Mouse (Mus musculus) midbrain, embryonic 10.5 days (tissue): ENCODE data around the gene Tmem235. TPM values are rescaled to one million over a fixed set of nuclear protein-coding genes. Genes with fewer than 3 reads are reported as not detected.
"Not testable (repeated sequence)": the region's sequence is repeated elsewhere in the genome, so short reads cannot be mapped to it uniquely, and the experiment has no call there.

Source experiments
- DNase-seq: peaks from one replicate; pipeline ENCODE4 v3.0.0-alpha.2; 2017; ENCODE audit warnings: low spot score
- H3K27ac ChIP-seq: fragments of 300-500 bp; sonication (generic); replicated peaks from 2 replicates; pipeline ENCODE4 v1.5.1; 2016; ENCODE audit warnings: mild to moderate bottlenecking
- H3K27me3 ChIP-seq: fragments of 300-500 bp; sonication (generic); 2 replicates; pipeline ENCODE4 v1.6.1; 2016; ENCODE audit warnings: low read depth, mild to moderate bottlenecking; ENCODE audit not compliant: poor library complexity, severe bottlenecking
- H3K36me3 ChIP-seq: fragments of 300-500 bp; sonication (generic); 2 replicates; pipeline ENCODE4 v1.6.1; 2016; ENCODE audit warnings: mild to moderate bottlenecking, moderate library complexity
- H3K4me1 ChIP-seq: fragments of 300-500 bp; sonication (generic); 2 replicates; pipeline ENCODE4 v1.6.1; 2016
- H3K4me3 ChIP-seq: fragments of 300-500 bp; sonication (generic); 2 replicates; pipeline ENCODE4 v1.5.1; 2016; ENCODE audit warnings: mild to moderate bottlenecking, moderate library complexity
- H3K9me3 ChIP-seq: fragments of 300-500 bp; sonication (generic); replicated peaks from 2 replicates; pipeline ENCODE4 v1.6.1; 2016; ENCODE audit warnings: mild to moderate bottlenecking
- WGBS: fragments of 180-500 bp; shearing (Covaris S2); methylation state at CpG from one replicate; pipeline ENCODE4 v1.1.7; 2016; 5-methylcytosine and 5-hydroxymethylcytosine counted together
- polyA plus RNA-seq: library from polyadenylated mRNA; unstranded; fragments of >200 nt; fragmentation: Nextera tagmentation; extraction: Ambion mirVana; gene quantifications from 2 replicates; pipeline ENCODE4 v1.2.1, GENCODE M21; 2016

The Tmem235 gene
- not detected in 2 replicates for polyA plus RNA-seq

- Histone ChIP-seq H3K27ac (peak within 1 kb of the TSS; percentile 17; the same call in 1 of the 2 replicates), H3K27me3 (peaks cover 73% of the 10 kb centered on the region), H3K4me3 (peak within 1 kb of the TSS; percentile 33), H3K36me3 (peaks cover 31% of the 10 kb centered on the region), H3K9me3 (no peaks in the 10 kb centered on the region; the same call in 1 of the 2 replicates), H3K4me1 (peaks cover 58% of the 10 kb centered on the region)
- DNase-seq: no peak
- 5% methylated on average over 23 of the region's 23 CpGs for WGBS
These were observed at the start of gene Tmem235 for GRCm38 (mm10) chr11:117860601-117861000. TSS of gene Tmem235 (plus strand) at chr11:117860752.

- peaks cover 75% of the 10 kb centered on the region for H3K36me3 ChIP-seq
- WGBS: 91% methylated on average over 5 of the region's 5 CpGs
- no peak overlapping the region for H3K27ac ChIP-seq
These were observed 46.7 kb upstream of the Tmem235 start for GRCm38 (mm10) chr11:117813867-117814266.

GRCm38 (mm10) chr11:117814704-117815366, 45.7 kb upstream of the Tmem235 start:
- Histone ChIP-seq H3K27ac (no peak overlapping the region), H3K4me3 (no peak overlapping the region), H3K4me1 (peaks cover 22% of the 10 kb centered on the region), H3K27me3 (no peaks in the 10 kb centered on the region), H3K9me3 (no peaks in the 10 kb centered on the region), H3K36me3 (peaks cover 85% of the 10 kb centered on the region)
- WGBS: 91% methylated on average over 6 of the region's 6 CpGs
- DNase-seq: no peak

More at GRCm38 (mm10) chr11:117813867-117814266, 46.7 kb upstream of the Tmem235 start:
- H3K4me1 ChIP-seq: peaks cover 26% of the 10 kb centered on the region
- H3K9me3 ChIP-seq: no peaks in the 10 kb centered on the region
- no peak for DNase-seq
- no peaks in the 10 kb centered on the region for H3K27me3 ChIP-seq
- no peak overlapping the region for H3K4me3 ChIP-seq

- H3K27ac ChIP-seq, H3K9me3 ChIP-seq, H3K4me3 ChIP-seq, DNase-seq, H3K27me3 ChIP-seq: not testable (repeated sequence)
- WGBS: 91% methylated on average over 9 of the region's 9 CpGs
- H3K36me3 ChIP-seq: peaks cover 95% of the 10 kb centered on the region
- peaks cover 12% of the 10 kb centered on the region for H3K4me1 ChIP-seq
These were observed 44.7 kb upstream of the Tmem235 start for GRCm38 (mm10) chr11:117815850-117816249.

GRCm38 (mm10) chr11:117816389-117816996, 44.1 kb upstream of the Tmem235 start:
- DNase-seq: no peak
- 0 out of 2 replicates have a peak, but pooled peaks cover 6% of the 10 kb centered on the region for H3K4me1 ChIP-seq
- no peaks in the 10 kb centered on the region for H3K27me3 ChIP-seq
- H3K4me3 ChIP-seq: no peak overlapping the region
- peaks cover 99% of the 10 kb centered on the region for H3K36me3 ChIP-seq
- no peaks in the 10 kb centered on the region for H3K9me3 ChIP-seq
- no peak overlapping the region for H3K27ac ChIP-seq
- 91% methylated on average over 13 of the region's 13 CpGs for WGBS

GRCm38 (mm10) chr11:117819095-117819494, 41.5 kb upstream of the Tmem235 start:
- Histone ChIP-seq H3K9me3 (no peaks in the 10 kb centered on the region), H3K36me3 (peaks cover 100% of the 10 kb centered on the region), H3K4me1 (peaks cover 12% of the 10 kb centered on the region), H3K27me3 (no peaks in the 10 kb centered on the region), H3K27ac (no peak overlapping the region), H3K4me3 (no peak overlapping the region)
- DNase-seq: no peak
- 87% methylated on average over 8 of the region's 8 CpGs for WGBS

GRCm38 (mm10) chr11:117820173-117820572, 40.4 kb upstream of the Tmem235 start:
- Histone ChIP-seq H3K36me3 (peaks cover 91% of the 10 kb centered on the region), H3K4me1 (peaks cover 23% of the 10 kb centered on the region), H3K27ac (no peak overlapping the region), H3K4me3 (no peak overlapping the region), H3K9me3 (no peaks in the 10 kb centered on the region), H3K27me3 (no peaks in the 10 kb centered on the region)
- 96% methylated on average over 7 of the region's 7 CpGs for WGBS
- no peak for DNase-seq

GRCm38 (mm10) chr11:117821868-117822267, 38.7 kb upstream of the Tmem235 start:
- H3K4me3 ChIP-seq: no peak overlapping the region
- no peak for DNase-seq
- no peaks in the 10 kb centered on the region for H3K9me3 ChIP-seq
- H3K4me1 ChIP-seq: peaks cover 40% of the 10 kb centered on the region
- 90% methylated on average over 9 of the region's 9 CpGs for WGBS
- H3K27ac ChIP-seq: no peak overlapping the region
- peaks cover 74% of the 10 kb centered on the region for H3K36me3 ChIP-seq
- H3K27me3 ChIP-seq: no peaks in the 10 kb centered on the region

- Histone ChIP-seq H3K27ac (no peak overlapping the region), H3K36me3 (peaks cover 65% of the 10 kb centered on the region), H3K4me3 (no peak overlapping the region), H3K4me1 (peaks cover 49% of the 10 kb centered on the region), H3K27me3 (no peaks in the 10 kb centered on the region), H3K9me3 (no peaks in the 10 kb centered on the region)
- WGBS: 94% methylated on average over 7 of the region's 7 CpGs
- DNase-seq: no peak
These were observed 37.8 kb upstream of the Tmem235 start for GRCm38 (mm10) chr11:117822728-117823241.

GRCm38 (mm10) chr11:117823411-117823810, 37.1 kb upstream of the Tmem235 start:
- Histone ChIP-seq H3K27ac (no peak overlapping the region), H3K9me3 (no peaks in the 10 kb centered on the region), H3K4me1 (peaks cover 52% of the 10 kb centered on the region), H3K27me3 (no peaks in the 10 kb centered on the region), H3K4me3 (no peak overlapping the region), H3K36me3 (peaks cover 59% of the 10 kb centered on the region)
- 94% methylated on average over 6 of the region's 6 CpGs for WGBS
- no peak for DNase-seq

- no peaks in the 10 kb centered on the region for H3K27me3 ChIP-seq
- peak; percentile 83 for DNase-seq
- WGBS: 32% methylated on average over 23 of the region's 23 CpGs
- peaks cover 50% of the 10 kb centered on the region for H3K36me3 ChIP-seq
- H3K27ac ChIP-seq: peak overlapping the region; percentile 97
- H3K4me3 ChIP-seq: peak overlapping the region; percentile 81
- H3K4me1 ChIP-seq: peaks cover 57% of the 10 kb centered on the region
- H3K9me3 ChIP-seq: no peaks in the 10 kb centered on the region
These were observed 36.2 kb upstream of the Tmem235 start for GRCm38 (mm10) chr11:117824060-117824969.

GRCm38 (mm10) chr11:117825333-117826101, 35.0 kb upstream of the Tmem235 start, which contains the start of the genes Afmid and Tk1:
TSS of gene Afmid (plus strand) at chr11:117825924.
TSS of gene Tk1 (minus strand) at chr11:117826092.
- peak within 1 kb of the TSS; percentile 81 for H3K4me3 ChIP-seq
- H3K4me1 ChIP-seq: peaks cover 54% of the 10 kb centered on the region
- peak; percentile 84 for DNase-seq
- no peaks in the 10 kb centered on the region for H3K27me3 ChIP-seq
- peaks cover 38% of the 10 kb centered on the region for H3K36me3 ChIP-seq
- no peaks in the 10 kb centered on the region for H3K9me3 ChIP-seq
- peak within 1 kb of the TSS; percentile 97 for H3K27ac ChIP-seq
- under 1% methylated on average over 34 of the region's 34 CpGs for WGBS
